Mouse (Mus musculus): ENCODE measurements at regions not wholly inside any gene's neighbourhood (a gene's known extent, or its start where the extent isn't known, plus 50 kb on each side); places are given as distances from the start of the nearest gene placed in this dataset.

- Histone ChIP-seq H3K9ac (no peak overlapping the region), H3K4me2 (replicated peaks) (no peak overlapping the region), H3K4me3 (no peak overlapping the region), H3K27me3 (no peaks in the 10 kb centered on the region), H3K36me3 (no peaks in the 10 kb centered on the region), H3K27ac (no peak overlapping the region), H3K4me1 (no peaks in the 10 kb centered on the region), H3K9me3 (no peaks in the 10 kb centered on the region)
- WGBS, result 57% methylated on average over 3 of the region's 3 CpGs
- ATAC-seq (ENCODE audit: low FRiP score, low read depth), result no peak
These were observed 63.8 kb upstream of the Dscam start for GRCm38 (mm10) chr16:97234321-97234720.

DNA sequence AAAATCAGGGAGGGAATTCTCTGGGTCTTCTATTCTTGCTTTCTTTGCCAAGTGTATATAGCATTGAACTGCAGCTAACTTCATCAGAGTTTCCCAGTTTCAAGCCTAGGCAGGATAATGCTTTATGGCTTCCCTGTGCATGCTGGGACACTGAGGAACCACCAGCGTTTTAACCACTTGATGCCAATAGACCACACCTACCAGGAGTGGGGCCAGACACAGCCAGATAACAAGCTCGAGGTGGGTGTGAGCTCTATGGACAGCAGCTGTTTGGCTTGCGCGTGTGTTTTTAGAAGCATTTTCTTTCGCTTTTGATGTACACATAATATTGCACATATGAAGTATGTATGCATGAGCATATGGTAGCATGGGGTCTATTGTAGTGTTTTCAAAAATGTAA is 69.1 kb upstream of the Dscam start:
- Histone ChIP-seq H3K9ac (no peak overlapping the region), H3K9me3 (no peaks in the 10 kb centered on the region), H3K36me3 (no peaks in the 10 kb centered on the region), H3K4me3 (no peak overlapping the region), H3K4me2 (replicated peaks) (no peak overlapping the region), H3K27me3 (no peaks in the 10 kb centered on the region), H3K27ac (no peak overlapping the region), H3K4me1 (no peaks in the 10 kb centered on the region)
- WGBS, result 73% methylated on average over 5 of the region's 5 CpGs
- ATAC-seq (ENCODE audit: low FRiP score, low read depth), result no peak

GRCm38 (mm10) chr16:97240085-97240484 is 69.5 kb upstream of the Dscam start:
- H3K9ac ChIP-seq, result no peak overlapping the region
- H3K27me3 ChIP-seq, result no peaks in the 10 kb centered on the region
- 66% methylated on average over 7 of the region's 7 CpGs for WGBS
- no peak overlapping the region for H3K4me3 ChIP-seq
- H3K36me3 ChIP-seq, result no peaks in the 10 kb centered on the region
- H3K27ac ChIP-seq, result no peak overlapping the region
- ATAC-seq (ENCODE audit: low FRiP score, low read depth), result no peak
- H3K4me2 ChIP-seq (replicated peaks), result no peak overlapping the region
- no peaks in the 10 kb centered on the region for H3K9me3 ChIP-seq
- no peaks in the 10 kb centered on the region for H3K4me1 ChIP-seq

- no peak for ATAC-seq (ENCODE audit: low FRiP score, low read depth)
- Histone ChIP-seq H3K9me3 (no peaks in the 10 kb centered on the region), H3K4me1 (no peaks in the 10 kb centered on the region), H3K4me3 (no peak overlapping the region), H3K27ac (no peak overlapping the region), H3K9ac (no peak overlapping the region), H3K27me3 (0 out of 2 replicates have a peak, but pooled peaks cover under 1% of the 10 kb centered on the region), H3K36me3 (no peaks in the 10 kb centered on the region), H3K4me2 (replicated peaks) (no peak overlapping the region)
- WGBS, result 79% methylated on average over 8 of the region's 8 CpGs
These were observed 70.4 kb upstream of the Dscam start for GRCm38 (mm10) chr16:97240859-97241360.

DNA sequence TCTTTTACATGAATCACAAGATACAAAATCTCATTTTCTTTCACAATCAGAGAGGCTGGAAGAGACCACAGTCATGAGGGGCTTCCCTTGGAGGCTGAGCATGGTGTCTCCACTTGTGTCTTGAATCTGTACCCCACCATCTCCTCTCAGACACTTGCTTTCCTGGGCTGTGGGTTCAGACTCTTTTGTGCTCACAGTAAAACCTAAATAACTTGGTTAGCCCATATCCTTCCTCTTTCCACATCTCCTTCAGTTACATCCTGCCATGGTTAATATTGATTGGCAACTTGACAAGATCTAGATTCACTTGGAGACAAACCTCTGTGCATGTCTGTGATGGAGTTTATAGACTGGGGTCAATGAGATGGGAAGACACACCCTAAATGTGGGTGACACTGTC is 71.1 kb upstream of the Dscam start:
- Histone ChIP-seq H3K4me2 (replicated peaks) (no peak overlapping the region), H3K9ac (no peak overlapping the region), H3K9me3 (no peaks in the 10 kb centered on the region), H3K36me3 (no peaks in the 10 kb centered on the region), H3K27me3 (0 out of 2 replicates have a peak, but pooled peaks cover 2% of the 10 kb centered on the region), H3K4me1 (no peaks in the 10 kb centered on the region), H3K4me3 (no peak overlapping the region), H3K27ac (no peak overlapping the region)
- no peak for ATAC-seq (ENCODE audit: low FRiP score, low read depth)

DNA sequence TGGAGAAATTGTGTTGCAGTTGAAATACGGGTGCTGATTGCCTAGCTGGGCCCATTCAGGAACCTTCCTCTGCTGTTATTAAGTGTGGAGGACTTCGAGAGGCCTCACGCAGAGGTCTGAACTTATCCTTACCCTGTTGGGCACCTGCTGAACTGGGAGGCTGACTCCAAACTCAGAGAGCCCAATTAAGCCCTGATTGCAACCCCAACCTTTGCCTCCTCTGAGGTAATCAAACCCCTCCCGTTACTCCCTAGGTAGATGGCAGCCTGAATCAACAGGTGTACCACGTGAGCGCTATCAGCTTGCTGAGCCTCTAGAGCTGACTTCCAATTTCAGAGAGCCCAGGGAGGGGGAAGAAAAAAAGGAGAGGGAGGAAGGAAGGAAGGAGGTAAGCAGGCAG is 79.9 kb upstream of the Dscam start:
- H3K9me3 ChIP-seq, result no peaks in the 10 kb centered on the region
- H3K4me1 ChIP-seq, result no peaks in the 10 kb centered on the region
- 74% methylated on average over 6 of the region's 6 CpGs for WGBS
- ATAC-seq (ENCODE audit: low FRiP score, low read depth), result no peak
- H3K27me3 ChIP-seq, result 0 out of 2 replicates have a peak, but pooled peaks cover 2% of the 10 kb centered on the region
- no peak overlapping the region for H3K9ac ChIP-seq
- H3K27ac ChIP-seq, result no peak overlapping the region
- no peak overlapping the region for H3K4me3 ChIP-seq
- H3K36me3 ChIP-seq, result no peaks in the 10 kb centered on the region
- no peak overlapping the region for H3K4me2 ChIP-seq (replicated peaks)

GRCm38 (mm10) chr16:97252551-97252950 is 82.0 kb upstream of the Dscam start:
- Histone ChIP-seq H3K27ac (no peak overlapping the region), H3K36me3 (no peaks in the 10 kb centered on the region), H3K27me3 (no peaks in the 10 kb centered on the region), H3K4me1 (no peaks in the 10 kb centered on the region), H3K9ac (no peak overlapping the region), H3K4me2 (replicated peaks) (no peak overlapping the region), H3K4me3 (no peak overlapping the region), H3K9me3 (no peaks in the 10 kb centered on the region)
- ATAC-seq (ENCODE audit: low FRiP score, low read depth), result no peak
- 81% methylated on average over 1 of the region's 1 CpGs for WGBS

GRCm38 (mm10) chr16:97252997-97253635 is 82.6 kb upstream of the Dscam start:
- Histone ChIP-seq H3K27ac (no peak overlapping the region), H3K4me3 (no peak overlapping the region), H3K27me3 (no peaks in the 10 kb centered on the region), H3K4me2 (replicated peaks) (no peak overlapping the region), H3K36me3 (no peaks in the 10 kb centered on the region), H3K9me3 (no peaks in the 10 kb centered on the region), H3K9ac (no peak overlapping the region), H3K4me1 (no peaks in the 10 kb centered on the region)
- 40% methylated on average over 2 of the region's 2 CpGs for WGBS
- no peak for ATAC-seq (ENCODE audit: low FRiP score, low read depth)

GRCm38 (mm10) chr16:97258821-97259220 is 88.3 kb upstream of the Dscam start:
- 83% methylated on average over 6 of the region's 6 CpGs for WGBS
- no peak for ATAC-seq (ENCODE audit: low FRiP score, low read depth)
- Histone ChIP-seq H3K27ac (no peak overlapping the region), H3K4me2 (replicated peaks) (no peak overlapping the region), H3K9me3 (no peaks in the 10 kb centered on the region), H3K27me3 (no peaks in the 10 kb centered on the region; the same call in 1 of the 2 replicates), H3K36me3 (no peaks in the 10 kb centered on the region), H3K9ac (no peak overlapping the region), H3K4me3 (no peak overlapping the region), H3K4me1 (peaks cover 8% of the 10 kb centered on the region; the same call in 1 of the 2 replicates)

DNA sequence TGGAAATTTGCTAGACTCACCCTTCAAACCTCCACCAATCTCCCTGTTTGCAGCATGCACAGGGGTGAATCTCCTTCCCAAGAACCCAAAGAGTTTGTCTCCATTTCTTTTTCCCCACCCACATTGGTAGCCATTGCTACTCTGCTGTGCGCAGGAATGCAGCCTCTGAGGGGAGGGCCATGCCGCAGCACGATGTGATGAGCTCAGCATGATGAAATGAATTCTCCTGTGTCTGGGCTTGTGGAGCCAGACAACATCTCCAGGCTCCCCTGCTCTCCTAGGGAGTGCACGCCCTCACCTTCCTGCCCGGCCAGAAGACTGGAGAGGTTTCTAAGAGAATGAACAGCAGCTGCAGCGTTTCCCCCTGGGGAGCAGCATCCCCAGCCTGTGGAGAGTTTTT is 92.9 kb upstream of the Dscam start:
- H3K27ac ChIP-seq, result no peak overlapping the region
- peaks cover 8% of the 10 kb centered on the region; the same call in 1 of the 2 replicates for H3K4me1 ChIP-seq
- WGBS, result 16% methylated on average over 6 of the region's 6 CpGs
- H3K9ac ChIP-seq, result no peak overlapping the region
- H3K4me3 ChIP-seq, result no peak overlapping the region
- no peaks in the 10 kb centered on the region for H3K36me3 ChIP-seq
- no peak overlapping the region for H3K4me2 ChIP-seq (replicated peaks)
- no peaks in the 10 kb centered on the region; the same call in 1 of the 2 replicates for H3K27me3 ChIP-seq
- H3K9me3 ChIP-seq, result no peaks in the 10 kb centered on the region
- no peak for ATAC-seq (ENCODE audit: low FRiP score, low read depth)

DNA sequence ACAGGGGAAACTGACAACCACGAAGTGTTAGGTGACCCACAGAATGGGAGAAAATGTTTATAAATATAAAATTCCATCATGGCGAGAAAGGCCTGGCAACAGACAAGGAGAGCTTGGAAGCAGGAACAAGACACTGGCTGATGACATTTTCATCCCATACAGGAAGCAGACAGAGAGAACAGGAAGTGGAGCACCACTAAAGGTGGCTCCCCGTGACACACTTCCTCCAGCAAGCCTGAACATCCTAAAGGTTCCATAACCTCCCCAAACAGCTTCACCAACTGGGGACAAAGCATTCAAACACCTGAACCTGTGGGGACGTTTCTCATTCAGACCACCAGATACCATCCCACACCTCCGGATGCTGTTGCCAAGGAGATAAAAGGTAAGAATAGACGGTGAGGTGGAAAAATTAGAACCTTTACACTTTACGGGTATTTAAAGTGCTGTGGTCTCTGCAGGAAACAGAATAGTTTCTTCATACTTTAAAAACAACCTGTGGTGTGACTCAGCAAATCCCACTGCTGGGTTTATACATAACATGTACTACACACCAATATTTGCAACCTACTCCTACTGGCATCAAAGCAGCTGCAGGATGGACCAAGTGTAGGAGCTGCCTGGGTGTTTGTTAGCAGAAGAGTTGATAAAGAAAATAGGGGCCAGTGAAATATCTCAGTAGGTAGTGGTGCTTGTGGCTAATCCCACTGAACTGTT is 86.0 kb upstream of the Bace2 start:
- no peak for ATAC-seq (ENCODE audit: low FRiP score, low read depth)

DNA sequence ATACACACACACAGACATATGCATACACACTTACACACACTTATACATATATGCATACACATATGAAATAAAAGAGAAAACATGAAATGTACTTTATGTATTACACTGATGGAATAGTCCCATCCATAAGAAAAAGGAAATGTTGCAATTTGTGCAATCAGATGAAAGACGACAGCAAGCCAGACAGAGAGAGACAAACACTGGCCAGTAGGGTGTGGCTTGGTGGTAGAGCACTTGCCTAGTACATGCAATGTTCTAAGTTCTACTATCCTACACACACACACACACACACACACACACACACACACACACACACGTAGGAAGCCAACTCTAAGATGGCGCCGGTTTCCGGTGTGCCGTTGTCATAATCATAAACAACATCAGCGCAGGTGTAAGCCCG is 85.3 kb upstream of the Bace2 start:
- no peak overlapping the region for H3K4me2 ChIP-seq (replicated peaks)
- H3K9me3 ChIP-seq, result no peaks in the 10 kb centered on the region
- no peak overlapping the region for H3K27ac ChIP-seq
- H3K27me3 ChIP-seq, result no peaks in the 10 kb centered on the region
- ATAC-seq (ENCODE audit: low FRiP score, low read depth), result no peak
- H3K9ac ChIP-seq, result no peak overlapping the region
- H3K4me3 ChIP-seq, result no peak overlapping the region
- WGBS, result 89% methylated on average over 8 of the region's 8 CpGs
- no peaks in the 10 kb centered on the region for H3K36me3 ChIP-seq
- no peaks in the 10 kb centered on the region for H3K4me1 ChIP-seq

More for the DNA sequence above, 86.0 kb upstream of the Bace2 start:
- no peak overlapping the region for H3K9ac ChIP-seq
- no peak overlapping the region for H3K27ac ChIP-seq
- no peak overlapping the region for H3K4me2 ChIP-seq (replicated peaks)
- H3K4me3 ChIP-seq, result no peak overlapping the region
- H3K27me3 ChIP-seq, result no peaks in the 10 kb centered on the region
- H3K4me1 ChIP-seq, result no peaks in the 10 kb centered on the region
- H3K9me3 ChIP-seq, result no peaks in the 10 kb centered on the region
- H3K36me3 ChIP-seq, result no peaks in the 10 kb centered on the region
- WGBS, result 84% methylated on average over 7 of the region's 7 CpGs

All from limb, embryonic 13.5 days (tissue).